Mouse (Mus musculus): ENCODE measurements around the gene Dclre1a. TPM values are rescaled to one million over a fixed set of nuclear protein-coding genes. Genes with fewer than 3 reads are reported as not detected.

The Dclre1a gene
- polyA plus RNA-seq (2012; rRNA removed), result 9.2 and 9.5 TPM in 2 replicates

DNA sequence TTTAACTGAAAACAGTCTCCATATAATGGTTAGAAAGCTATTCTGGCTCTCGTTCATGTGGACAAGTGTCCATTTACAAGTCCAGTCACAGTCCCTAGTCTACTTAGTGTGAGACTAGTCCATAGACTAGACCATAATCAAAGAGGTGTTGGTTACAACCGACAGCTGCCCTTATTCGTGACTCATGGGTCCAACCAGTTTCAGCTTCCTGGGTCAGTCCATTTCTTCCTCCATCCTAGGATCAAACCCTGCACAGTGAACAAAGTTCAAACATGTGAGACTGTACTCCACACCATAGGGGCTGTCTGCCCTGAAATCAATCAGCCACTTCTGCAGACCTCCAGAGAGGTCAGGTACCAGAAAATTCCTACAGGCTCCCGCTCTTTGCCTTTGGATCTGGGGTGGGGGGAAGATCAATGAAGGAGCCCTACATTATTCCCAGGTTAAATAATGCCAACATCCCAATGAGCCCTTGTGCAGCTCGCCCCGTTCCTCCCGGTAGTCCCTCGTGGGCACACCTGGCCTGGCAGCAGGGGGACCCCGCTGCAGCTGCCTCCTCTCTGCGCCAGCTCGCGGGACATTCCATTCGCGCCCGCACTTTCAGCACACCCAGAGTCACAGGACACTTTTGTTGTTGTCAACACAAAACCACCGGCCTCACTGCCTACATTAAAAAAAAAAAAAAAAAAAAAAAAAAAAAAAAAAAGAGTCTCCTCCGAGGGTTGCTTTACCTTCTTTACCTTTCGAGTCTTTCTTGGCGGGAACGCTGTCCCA, at the start of gene Dclre1a:
Dclre1a (minus strand) TSS at position 767 of the 774 bp plus-strand sequence.

DNA sequence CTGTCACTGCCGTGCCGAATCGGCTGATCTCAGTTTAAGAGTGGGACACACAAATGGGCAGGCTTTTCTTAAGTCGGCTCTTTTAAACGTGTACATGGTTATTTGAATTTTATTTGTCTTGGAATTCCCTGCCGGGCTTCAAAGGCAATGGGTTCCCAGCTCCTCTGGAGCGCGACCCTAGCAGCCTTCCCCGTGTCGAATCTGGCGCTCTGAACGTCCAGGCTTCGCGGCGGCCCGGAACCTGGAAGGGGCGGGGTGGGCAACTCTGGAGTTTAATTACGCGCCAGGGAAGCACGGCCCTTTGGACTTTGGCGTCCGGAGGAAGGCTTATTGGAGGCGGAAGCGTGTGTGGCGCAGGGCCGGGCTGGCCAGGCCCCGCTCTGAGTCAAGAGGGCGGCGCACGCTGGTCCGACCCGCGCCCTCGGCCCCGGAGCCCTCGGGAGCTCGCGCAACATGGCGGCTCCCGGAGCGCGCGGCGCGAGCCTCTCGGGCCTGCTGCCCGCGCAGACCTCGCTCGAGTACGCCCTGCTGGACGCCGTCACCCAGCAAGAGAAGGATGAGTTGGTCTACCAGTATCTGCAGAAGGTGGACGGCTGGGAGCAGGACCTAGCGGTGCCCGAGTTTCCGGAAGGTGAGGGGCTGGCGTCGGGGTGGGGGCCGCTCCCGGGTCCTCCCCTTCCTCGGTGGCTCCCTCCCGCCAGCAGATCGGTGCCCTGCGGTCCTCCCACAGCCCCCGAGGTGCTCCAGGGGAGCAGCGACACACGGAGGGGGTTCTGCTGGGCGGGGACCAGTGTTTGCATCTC, 409 bp upstream of the Dclre1a start, which contains the start of gene Nhlrc2:
Nhlrc2 (plus strand) TSS at position 32 of the 803 bp plus-strand sequence.

Other genes with a start within 250 kb of the Dclre1a start
- 0.23 and 1.1 TPM in 2 replicates for gene Nrap, start 158.2 kb downstream of the Dclre1a start, polyA plus RNA-seq (2012; rRNA removed)
- gene Casp7, start 151.1 kb downstream of the Dclre1a start, polyA plus RNA-seq (2012; rRNA removed), result 12.6 and 14.3 TPM in 2 replicates
- gene Plekhs1, start 86.6 kb downstream of the Dclre1a start, polyA plus RNA-seq (2012; rRNA removed), result 0.30 and 0.32 TPM in 2 replicates
- 10.1 and 10.6 TPM in 2 replicates for gene Nhlrc2, start within 50 bp of the Dclre1a start, polyA plus RNA-seq (2012; rRNA removed)
- gene Adrb1, start 174.0 kb upstream of the Dclre1a start, polyA plus RNA-seq (2012; rRNA removed), result 4.5 and 6.2 TPM in 2 replicates